In genomic region chr17:56408965-56409625, GRCm38 (mm10) we compare ENCODE assay signal across 14 mouse cellular contexts.
DNase-seq lines count a peak whose midpoint lies in the region; ATAC-seq and TF ChIP-seq lines count a peak whose summit lies in the region.
"Had no signal": no experiment of that assay in that cellular context is flagged by ENCODE, and none has a peak within 500 bp of the region (broad histone marks: within the 10 kb centered on the region; RNA-seq: fewer than 3 reads in every experiment).

No protein-coding gene starts in this region.

- peak; percentile 45 to 64 for DNase-seq in adrenal gland, adult (ENCODE audit: inconsistent age in 2 of 2, low spot score in 1 of 2)
- DNase-seq in adrenal gland, adult 2 months, result no peak
- no peak for DNase-seq in left cerebral cortex, adult 2 months (ENCODE audit: extremely low spot score in 1 of 2, low spot score in 2 of 2)
- no peak for DNase-seq in left cerebral cortex, adult 8-10 months (ENCODE audit: low spot score in 2 of 2)
- peak; percentile 38 for DNase-seq in hindbrain, embryonic 14.5 days (ENCODE audit: low spot score)
- DNase-seq in kidney, postnatal 36 days, result no peak
- DNase-seq: cerebellum, adult 18-20 months; gastrocnemius, postnatal 14 days; thymus, postnatal 4 days had no signal

- no peaks in the 10 kb centered on the region for H3K9me3 ChIP-seq in hindbrain, embryonic 14.5 days (ENCODE audit: control insufficient read depth, low read length)
- H3K9me3 ChIP-seq in neural tube, embryonic 14.5 days (ENCODE audit: control insufficient read depth, low read length), result no peaks in the 10 kb centered on the region
- H3K9me3 ChIP-seq: kidney, embryonic 15.5 days; limb, embryonic 15.5 days had no signal

- H3K4me1 ChIP-seq in hindbrain, embryonic 14.5 days (replicated peaks; ENCODE audit: control insufficient read depth, insufficient read depth, low read length), result peaks cover 31% of the 10 kb centered on the region
- peaks cover 15% of the 10 kb centered on the region; the same call in 1 of the 2 replicates for H3K4me1 ChIP-seq in neural tube, embryonic 14.5 days (ENCODE audit: control insufficient read depth, insufficient read depth, low read length)

- 0 out of 2 replicates have a peak, but pooled peaks have one; percentile 0 for ATAC-seq in hindbrain, embryonic 14.5 days (ENCODE audit: low FRiP score)
- no peak for ATAC-seq in neural tube, embryonic 14.5 days (ENCODE audit: low read depth)
- ATAC-seq in cerebellum, adult (ENCODE audit: insufficient number of reproducible peaks, low FRiP score, low TSS enrichment), result no peak
- ATAC-seq: activated CD4-positive, CD25-positive, alpha-beta regulatory T cell, adult 4 months had no signal

- no peak overlapping the region for H3K4me3 ChIP-seq in left cerebral cortex, adult 2 months
- H3K4me3 ChIP-seq in hindbrain, embryonic 14.5 days (replicated peaks; ENCODE audit: low read length), result no peak overlapping the region
- H3K4me3 ChIP-seq in neural tube, embryonic 14.5 days (ENCODE audit: low read depth, low read length), result no peak overlapping the region
- H3K4me3 ChIP-seq: kidney, embryonic 15.5 days; limb, embryonic 15.5 days had no signal

- H3K36me3 ChIP-seq in hindbrain, embryonic 14.5 days (replicated peaks; ENCODE audit: control insufficient read depth, insufficient read depth), result peaks cover 51% of the 10 kb centered on the region
- peaks cover 35% of the 10 kb centered on the region for H3K36me3 ChIP-seq in neural tube, embryonic 14.5 days (ENCODE audit: control insufficient read depth, insufficient read depth, low read length)

- H3K4me2 ChIP-seq in hindbrain, embryonic 14.5 days (replicated peaks), result no peak overlapping the region
- no peak overlapping the region for H3K4me2 ChIP-seq in neural tube, embryonic 14.5 days (ENCODE audit: low read depth, low read length)
- H3K4me2 ChIP-seq: kidney, embryonic 15.5 days; limb, embryonic 15.5 days had no signal

- H3K27me3 ChIP-seq in hindbrain, embryonic 14.5 days (ENCODE audit: control insufficient read depth, insufficient read depth, low read length), result no peaks in the 10 kb centered on the region
- no peaks in the 10 kb centered on the region for H3K27me3 ChIP-seq in neural tube, embryonic 14.5 days (ENCODE audit: control insufficient read depth, insufficient read depth, low read length)
- H3K27me3 ChIP-seq: kidney, embryonic 15.5 days; limb, embryonic 15.5 days had no signal

- peak overlapping the region; percentile 7; the same call in 1 of the 2 replicates for H3K27ac ChIP-seq in left cerebral cortex, adult 2 months
- H3K27ac ChIP-seq in hindbrain, embryonic 14.5 days, result peak overlapping the region; percentile 50
- H3K27ac ChIP-seq in neural tube, embryonic 14.5 days (ENCODE audit: low read depth, low read length), result peak overlapping the region; percentile 16; the same call in 1 of the 2 replicates
- H3K27ac ChIP-seq: kidney, embryonic 15.5 days; limb, embryonic 15.5 days had no signal

- no peak for TF ChIP-seq CTCF in left cerebral cortex, adult 2 months (IDR thresholded peaks at IDR 0.05)

- 32% methylated on average over 13 of the region's 13 CpGs for WGBS in hindbrain, embryonic 14.5 days
- WGBS in neural tube, embryonic 14.5 days, result 40% methylated on average over 13 of the region's 13 CpGs

- intact Hi-C loops in left cerebral cortex, adult 2 months (cut with DNase I), result loop anchor here (5.0 kb wide), 2 partner anchors 52 to 148 kb away; no protein-coding TSS in a partner anchor

- H3K9ac ChIP-seq in hindbrain, embryonic 14.5 days, result no peak overlapping the region
- H3K9ac ChIP-seq in neural tube, embryonic 14.5 days (replicated peaks; ENCODE audit: low read depth, low read length), result no peak overlapping the region
- H3K9ac ChIP-seq: kidney, embryonic 15.5 days; limb, embryonic 15.5 days had no signal

Comparison
In these comparisons a context has a peak if more than half of its experiments do, and no peak if none do; other contexts are left out.
1. DNase-seq: peak in adrenal gland, adult (2 of 2) and hindbrain, embryonic 14.5 days (single experiment); none in adrenal gland, adult 2 months (single experiment), left cerebral cortex, adult 2 months (0 of 2), left cerebral cortex, adult 8-10 months (0 of 2) and kidney, postnatal 36 days (0 of 2).
2. Peak in every context shown above with its lines, with median percentiles within 50 percentile points of each other: H3K27ac ChIP-seq.